Mouse (Mus musculus) cerebellum, adult 2 months (tissue): ENCODE measurements around the gene Rnf138rt1.

Experiments used
- CTCF ChIP-seq: fragments of 200-500 bp; IDR thresholded peaks from 2 replicates; pipeline ENCODE4 v1.5.1; 2011; ENCODE audit warnings: low read depth, mild to moderate bottlenecking, control low read depth, low read length, moderate library complexity, borderline replicate concordance; ENCODE audit not compliant: insufficient read depth
- POLR2A ChIP-seq: fragments of 200-500 bp; IDR thresholded peaks from 2 replicates; pipeline ENCODE4 v1.6.1; 2011; ENCODE audit warnings: low read length, control low read depth, borderline replicate concordance; ENCODE audit not compliant: insufficient read depth

- TF ChIP-seq CTCF, result no peak
- TF ChIP-seq POLR2A, result no peak
These were observed 46.1 kb upstream of the Rnf138rt1 start for GRCm38 (mm10) chrX:163807270-163807669.
